Mouse (Mus musculus) kidney, embryonic 15.5 days (tissue): ENCODE results near the gene Pik3r3. TPM values are rescaled to one million over a fixed set of nuclear protein-coding genes. Genes with fewer than 3 reads are reported as not detected.

Source experiments
- ATAC-seq: fragments of 200-750 bp; cut with Nextera tagmentation; replicated peaks from 2 replicates; pipeline ENCODE4 v1.8.0; 2017; ENCODE audit warnings: moderate TSS enrichment; ENCODE audit not compliant: low FRiP score
- H3K27ac ChIP-seq: fragments of 300-500 bp; sonication (generic); 2 replicates; pipeline ENCODE4 v1.5.1; 2015; ENCODE audit warnings: mild to moderate bottlenecking, inconsistent platforms
- H3K27me3 ChIP-seq: fragments of 300-500 bp; sonication (generic); 2 replicates; pipeline ENCODE4 v1.6.1; 2015; ENCODE audit warnings: inconsistent platforms
- H3K36me3 ChIP-seq: fragments of 300-500 bp; sonication (generic); 2 replicates; pipeline ENCODE4 v1.6.1; 2015; ENCODE audit warnings: inconsistent platforms
- H3K4me1 ChIP-seq: fragments of 300-500 bp; sonication (generic); 2 replicates; pipeline ENCODE4 v1.6.1; 2015; ENCODE audit warnings: inconsistent platforms
- H3K4me2 ChIP-seq: fragments of 300-500 bp; sonication (generic); 2 replicates; pipeline ENCODE4 v1.6.1; 2015; ENCODE audit warnings: moderate library complexity, mild to moderate bottlenecking, inconsistent platforms
- H3K4me3 ChIP-seq: fragments of 300-500 bp; sonication (generic); replicated peaks from 2 replicates; pipeline ENCODE4 v1.5.1; 2015; ENCODE audit warnings: mild to moderate bottlenecking, inconsistent platforms
- H3K9ac ChIP-seq: fragments of 300-500 bp; sonication (generic); 2 replicates; pipeline ENCODE4 v1.6.1; 2015; ENCODE audit warnings: mild to moderate bottlenecking, inconsistent platforms
- H3K9me3 ChIP-seq: fragments of 300-500 bp; sonication (generic); replicated peaks from 2 replicates; pipeline ENCODE4 v1.6.1; 2016; ENCODE audit warnings: inconsistent platforms
- WGBS: fragments of 180-500 bp; shearing (Covaris S2); methylation state at CpG from one replicate; pipeline ENCODE4 v1.1.7; 2015; ENCODE audit warnings: mixed read lengths; 5-methylcytosine and 5-hydroxymethylcytosine counted together
- polyA plus RNA-seq: library from polyadenylated mRNA; unstranded; fragments of >200 nt; fragmentation: Nextera tagmentation; extraction: Ambion mirVana; gene quantifications from 2 replicates; pipeline ENCODE4 v1.2.1, GENCODE M21; 2015

The Pik3r3 gene
- 21.3 and 21.6 TPM in 2 replicates for polyA plus RNA-seq

- Histone ChIP-seq H3K4me3 (peak within 1 kb of the TSS; percentile 81), H3K9ac (peak within 1 kb of the TSS; percentile 85), H3K36me3 (no peaks in the 10 kb centered on the region), H3K27ac (peak within 1 kb of the TSS; percentile 99), H3K4me2 (peak within 1 kb of the TSS; percentile 65), H3K9me3 (no peaks in the 10 kb centered on the region), H3K27me3 (no peaks in the 10 kb centered on the region), H3K4me1 (peaks cover 14% of the 10 kb centered on the region)
- WGBS = under 1% methylated on average over 52 of the region's 53 CpGs
- ATAC-seq = peak; percentile 99
Measured at GRCm38 (mm10) chr4:116221140-116221851, at the start of gene Pik3r3. Pik3r3 (plus strand) TSS chr4:116221618.

DNA sequence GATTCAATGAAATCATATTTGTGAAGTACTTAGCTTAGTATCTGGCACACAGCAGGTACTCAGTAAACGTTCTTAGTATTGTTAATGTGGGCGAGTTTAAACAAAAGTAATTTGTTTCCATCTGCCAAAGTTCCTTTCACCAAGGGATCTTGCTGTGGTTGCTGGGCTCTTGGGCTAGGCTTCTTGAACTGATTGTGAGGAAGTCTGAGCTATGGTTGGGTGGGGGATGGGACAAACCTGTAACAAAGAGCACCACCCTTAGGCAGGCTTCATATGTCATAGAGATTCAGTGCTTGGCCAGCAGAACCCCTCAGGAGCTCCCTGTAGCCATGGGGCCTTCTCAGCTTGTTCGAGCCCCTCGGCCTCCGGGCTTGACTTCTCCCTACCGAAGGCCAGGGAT, 48.3 kb upstream of the Pik3r3 start, which contains the start of the genes 1700042G07Rik and Gm49337:
TSS of gene 1700042G07Rik (plus strand) at position 301 of the 400 bp plus-strand sequence.
TSS of gene Gm49337 (plus strand) at position 313 of the 400 bp plus-strand sequence.
- Histone ChIP-seq H3K4me2 (no peak within 1 kb of the TSS), H3K9ac (no peak within 1 kb of the TSS), H3K27ac (no peak within 1 kb of the TSS), H3K27me3 (no peaks in the 10 kb centered on the region), H3K4me3 (no peak within 1 kb of the TSS), H3K36me3 (no peaks in the 10 kb centered on the region), H3K4me1 (peaks cover 41% of the 10 kb centered on the region), H3K9me3 (no peaks in the 10 kb centered on the region)
- WGBS = 92% methylated on average over 6 of the region's 6 CpGs
- ATAC-seq = no peak

DNA sequence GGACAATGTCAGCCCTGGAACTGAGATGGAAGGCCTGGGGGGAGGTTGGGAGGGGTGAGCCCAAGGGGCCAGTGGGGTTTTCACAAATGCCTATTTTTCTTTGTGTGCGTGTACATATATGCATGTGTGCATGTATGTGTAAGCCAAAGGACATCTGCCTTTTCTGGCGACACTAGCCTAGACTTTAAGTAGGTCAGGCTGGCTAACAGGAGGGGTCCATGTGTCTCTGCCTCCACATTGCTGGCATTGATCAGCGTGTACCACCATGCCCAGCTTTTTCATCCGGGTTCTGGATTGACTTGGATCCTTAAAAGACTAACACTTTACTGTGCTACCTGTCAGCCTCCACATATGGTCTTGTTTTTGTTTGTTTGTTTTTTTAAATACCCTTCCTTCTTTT, 47.7 kb upstream of the Pik3r3 start:
- Histone ChIP-seq H3K36me3 (no peaks in the 10 kb centered on the region), H3K27me3 (no peaks in the 10 kb centered on the region), H3K4me2 (no peak overlapping the region), H3K9ac (no peak overlapping the region), H3K4me3 (no peak overlapping the region), H3K4me1 (peaks cover 41% of the 10 kb centered on the region), H3K9me3 (no peaks in the 10 kb centered on the region), H3K27ac (no peak overlapping the region)
- 90% methylated on average over 4 of the region's 4 CpGs for whole genome bisulfite sequencing
- ATAC-seq = no peak

DNA sequence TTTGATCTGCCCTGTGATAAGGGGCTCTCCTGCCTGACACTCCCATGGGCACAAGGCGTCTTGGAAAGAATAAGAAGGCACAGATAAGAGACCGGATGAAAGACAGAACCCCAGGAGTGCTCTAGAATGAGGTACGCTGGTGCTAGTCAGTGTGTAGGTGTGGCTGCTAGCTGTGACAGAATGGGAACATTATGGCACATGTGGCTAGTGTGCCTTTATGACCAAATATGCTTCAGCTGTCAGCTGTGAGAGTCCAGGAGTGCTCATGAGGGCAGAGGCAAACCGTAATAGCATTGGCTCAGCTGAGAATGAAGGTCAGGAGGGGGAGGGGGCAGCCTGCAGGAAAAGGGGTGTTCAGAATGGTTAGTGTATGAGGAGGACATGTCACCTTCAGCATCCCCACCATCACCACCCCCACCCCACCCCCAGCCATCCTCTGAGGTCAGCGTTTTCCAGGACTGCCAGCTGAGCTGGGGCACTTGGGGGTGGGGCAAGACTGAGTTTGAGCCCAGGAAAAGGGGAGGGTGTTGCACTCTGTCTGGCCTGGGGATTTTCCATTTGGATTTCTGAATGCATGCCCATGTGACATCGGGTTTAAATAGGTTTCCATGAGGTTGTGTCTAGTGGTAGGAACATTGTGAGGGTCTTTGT, 46.8 kb upstream of the Pik3r3 start:
- H3K27ac ChIP-seq = peak overlapping the region; percentile 92; the same call in 1 of the 2 replicates

GRCm38 (mm10) chr4:116175136-116175535, 46.3 kb upstream of the Pik3r3 start:
- Histone ChIP-seq H3K27ac (peak overlapping the region; percentile 92; the same call in 1 of the 2 replicates), H3K36me3 (no peaks in the 10 kb centered on the region), H3K4me2 (no peak overlapping the region), H3K27me3 (no peaks in the 10 kb centered on the region), H3K4me3 (no peak overlapping the region), H3K9ac (no peak overlapping the region), H3K4me1 (peaks cover 39% of the 10 kb centered on the region), H3K9me3 (no peaks in the 10 kb centered on the region)
- no peak for ATAC-seq

More for the DNA sequence above, 46.8 kb upstream of the Pik3r3 start:
- 52% methylated on average over 6 of the region's 6 CpGs for WGBS
- Histone ChIP-seq H3K4me1 (peaks cover 39% of the 10 kb centered on the region), H3K9ac (no peak overlapping the region), H3K36me3 (no peaks in the 10 kb centered on the region), H3K27me3 (no peaks in the 10 kb centered on the region), H3K9me3 (no peaks in the 10 kb centered on the region), H3K4me2 (no peak overlapping the region), H3K4me3 (no peak overlapping the region)
- ATAC-seq = no peak

- ATAC-seq = no peak; the same call in none of the 2 replicates
- Histone ChIP-seq H3K9me3 (no peaks in the 10 kb centered on the region), H3K27me3 (no peaks in the 10 kb centered on the region), H3K4me3 (peak overlapping the region; percentile 30), H3K27ac (peak overlapping the region; percentile 92), H3K9ac (peak overlapping the region; percentile 32; the same call in 1 of the 2 replicates), H3K4me2 (peak overlapping the region; percentile 52), H3K4me1 (peaks cover 39% of the 10 kb centered on the region), H3K36me3 (no peaks in the 10 kb centered on the region)
- WGBS = 66% methylated on average over 7 of the region's 7 CpGs
Measured at GRCm38 (mm10) chr4:116175711-116176542, 45.5 kb upstream of the Pik3r3 start.

GRCm38 (mm10) chr4:116176543-116176988, 44.9 kb upstream of the Pik3r3 start:
- no peaks in the 10 kb centered on the region for H3K27me3 ChIP-seq
- H3K27ac ChIP-seq = peak overlapping the region; percentile 92
- H3K9me3 ChIP-seq = no peaks in the 10 kb centered on the region
- H3K4me3 ChIP-seq = peak overlapping the region; percentile 30
- H3K36me3 ChIP-seq = no peaks in the 10 kb centered on the region
- peak overlapping the region; percentile 32; the same call in 1 of the 2 replicates for H3K9ac ChIP-seq
- H3K4me1 ChIP-seq = peaks cover 39% of the 10 kb centered on the region
- H3K4me2 ChIP-seq = peak overlapping the region; percentile 52
- ATAC-seq = peak; percentile 87
- 14% methylated on average over 10 of the region's 10 CpGs for WGBS

- no peaks in the 10 kb centered on the region for H3K9me3 ChIP-seq
- peaks cover 42% of the 10 kb centered on the region for H3K4me1 ChIP-seq
- no peaks in the 10 kb centered on the region for H3K27me3 ChIP-seq
- H3K9ac ChIP-seq = no peak overlapping the region
- H3K36me3 ChIP-seq = no peaks in the 10 kb centered on the region
- peak overlapping the region; percentile 92 for H3K27ac ChIP-seq
- H3K4me2 ChIP-seq = peak overlapping the region; percentile 52
- WGBS = 15% methylated on average over 5 of the region's 5 CpGs
- H3K4me3 ChIP-seq = peak overlapping the region; percentile 30
- peak; percentile 37 for ATAC-seq
Measured at GRCm38 (mm10) chr4:116177140-116177539, 44.3 kb upstream of the Pik3r3 start.

DNA sequence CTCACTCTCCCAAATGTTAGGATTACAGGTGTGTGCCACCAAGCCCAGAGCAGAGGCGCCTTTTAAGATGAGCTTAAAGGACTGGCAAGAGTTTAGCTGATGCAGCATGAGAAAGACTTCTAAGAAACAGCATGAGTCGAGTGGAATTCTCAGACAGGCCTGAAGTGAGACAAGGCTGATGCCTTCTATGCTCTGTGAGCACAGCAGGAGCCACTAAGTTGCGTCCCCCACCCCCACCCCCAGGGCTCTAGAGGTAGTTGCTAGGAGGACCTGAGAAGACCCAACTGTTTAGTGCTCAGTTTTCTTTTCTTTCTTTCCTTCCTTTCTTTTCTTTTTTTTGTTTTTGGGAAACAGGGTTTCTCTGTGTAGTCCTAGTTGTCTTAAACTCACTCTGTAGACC, 39.3 kb upstream of the Pik3r3 start:
- peaks cover 24% of the 10 kb centered on the region for H3K4me1 ChIP-seq
- H3K36me3 ChIP-seq = no peaks in the 10 kb centered on the region
- H3K9me3 ChIP-seq = no peaks in the 10 kb centered on the region
- no peak overlapping the region for H3K27ac ChIP-seq
- no peak for ATAC-seq
- no peak overlapping the region for H3K4me2 ChIP-seq
- 70% methylated on average over 3 of the region's 3 CpGs for whole genome bisulfite sequencing
- H3K27me3 ChIP-seq = no peaks in the 10 kb centered on the region
- H3K9ac ChIP-seq = no peak overlapping the region
- H3K4me3 ChIP-seq = no peak overlapping the region

DNA sequence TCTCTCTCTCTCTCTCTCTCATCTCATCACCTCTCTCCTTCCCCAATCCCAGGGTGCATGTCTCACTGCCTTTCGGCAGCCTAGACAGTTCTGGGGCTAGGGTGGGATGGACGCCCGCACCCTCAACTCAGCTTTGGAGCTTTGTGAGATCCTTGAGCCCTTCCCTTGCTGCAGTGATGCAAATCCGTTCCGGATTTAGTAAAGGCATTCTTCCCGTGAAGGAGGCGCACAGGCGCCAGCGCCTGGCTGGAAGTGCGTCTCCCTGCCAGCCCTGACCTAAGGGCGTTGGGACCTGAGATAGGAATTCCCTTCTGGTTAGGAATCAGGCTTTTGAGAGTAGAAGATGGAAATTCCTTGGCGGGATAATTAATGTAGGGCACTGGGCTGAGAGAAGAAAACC, 38.7 kb upstream of the Pik3r3 start:
- no peaks in the 10 kb centered on the region for H3K9me3 ChIP-seq
- ATAC-seq = no peak
- H3K4me1 ChIP-seq = peaks cover 17% of the 10 kb centered on the region
- H3K9ac ChIP-seq = peak overlapping the region; percentile 30; the same call in 1 of the 2 replicates
- no peak overlapping the region; the same call in 1 of the 2 replicates for H3K4me3 ChIP-seq
- H3K4me2 ChIP-seq = peak overlapping the region; percentile 44
- H3K27ac ChIP-seq = peak overlapping the region; percentile 24; the same call in 1 of the 2 replicates
- no peaks in the 10 kb centered on the region for H3K27me3 ChIP-seq
- no peaks in the 10 kb centered on the region for H3K36me3 ChIP-seq
- 9% methylated on average over 12 of the region's 12 CpGs for WGBS

DNA sequence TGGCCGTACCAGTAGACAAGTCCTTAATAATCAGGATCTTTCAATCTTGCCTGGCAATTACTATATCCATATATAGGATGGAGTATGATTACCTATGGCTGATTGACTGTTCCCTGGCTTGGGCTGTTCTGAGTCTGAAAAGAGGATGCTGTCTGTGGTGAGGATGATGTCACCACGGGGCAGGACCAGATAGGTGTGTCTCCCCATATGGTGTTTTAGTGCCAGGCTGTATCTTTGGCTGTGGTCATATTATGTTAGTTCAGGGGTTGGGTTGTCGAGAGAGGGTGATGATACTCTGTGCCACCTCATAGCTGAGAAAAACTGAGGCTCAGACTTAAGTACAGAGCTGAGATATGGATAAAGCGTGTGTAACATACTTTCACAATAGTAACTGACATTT, 36.3 kb upstream of the Pik3r3 start:
- Histone ChIP-seq H3K36me3 (no peaks in the 10 kb centered on the region), H3K4me2 (no peak overlapping the region), H3K4me1 (peaks cover 14% of the 10 kb centered on the region), H3K4me3 (no peak overlapping the region), H3K27ac (no peak overlapping the region), H3K9me3 (no peaks in the 10 kb centered on the region), H3K27me3 (no peaks in the 10 kb centered on the region), H3K9ac (no peak overlapping the region)
- 89% methylated on average over 4 of the region's 4 CpGs for WGBS
- ATAC-seq = no peak
